8 mouse cellular contexts compared by ENCODE assay signal in the genomic region with DNA sequence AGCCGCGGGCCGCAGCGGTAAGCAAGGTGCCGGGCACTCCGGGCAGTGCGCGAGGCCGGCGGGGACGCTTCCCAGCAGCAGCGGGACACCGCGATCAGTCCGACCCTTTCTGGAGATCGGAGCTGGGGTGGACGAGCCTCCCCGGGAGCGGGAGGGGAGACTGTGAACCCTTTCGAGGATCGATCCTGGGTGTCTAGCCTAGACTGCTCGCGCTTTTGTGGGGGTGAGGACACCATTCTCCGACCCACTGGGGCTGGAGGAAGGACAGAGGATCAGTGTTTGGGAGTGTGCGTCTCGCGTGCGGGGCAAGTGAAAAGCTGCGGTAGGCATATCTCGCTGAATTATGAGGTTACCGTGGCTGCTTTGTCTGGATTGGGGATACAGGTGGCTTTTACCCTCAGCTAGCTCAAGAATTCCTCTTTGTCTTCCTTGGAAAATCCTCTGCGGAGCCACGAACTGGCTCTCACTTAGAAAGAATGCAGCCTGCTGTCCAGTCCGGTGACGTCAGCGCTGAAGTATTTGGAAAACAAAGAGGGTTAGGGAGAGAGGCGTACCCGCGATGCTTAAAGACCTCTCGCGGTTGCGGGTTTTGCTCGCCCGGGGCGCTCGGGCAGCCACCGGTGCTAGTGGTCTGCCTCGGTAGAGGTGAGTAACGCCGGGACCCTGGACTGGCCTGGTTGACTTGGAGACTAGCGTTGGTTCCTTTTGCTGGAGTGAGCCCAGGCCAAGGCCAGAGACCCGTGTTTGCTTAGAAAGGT. TPM values are rescaled to one million over a fixed set of nuclear protein-coding genes. Genes with fewer than 3 reads are reported as not detected.
DNase-seq lines count a peak whose midpoint lies in the region; ATAC-seq lines count a peak whose summit lies in the region.

No protein-coding gene starts in this region.

- H3K79me2 ChIP-seq in macrophage (ENCODE audit: inconsistent target): no peaks in the 10 kb centered on the region

- DNase-seq in ZHBTc4 (ENCODE audit: low read depth, low spot score): peak; percentile 97
- DNase-seq in gastrocnemius, postnatal 14 days: peak; percentile 85
- DNase-seq in induced T-regulatory cell, adult 2 months (ENCODE audit: low read depth): peak; percentile 10
- peak; percentile 51 to 58 for DNase-seq in left cerebral cortex, adult 8-10 months (ENCODE audit: low spot score in 2 of 2)
- DNase-seq in right cerebral cortex, postnatal 14 days: peak; percentile 63
- DNase-seq in thymus, postnatal 10 days (ENCODE audit: low spot score in 2 of 2): no peak

- WGBS in macrophage (ENCODE audit: missing documents): 1% methylated on average over 52 of the region's 52 CpGs

- ATAC-seq in common myeloid progenitor, adult 5-6 weeks (replicated peaks; ENCODE audit: low read depth, poor library complexity, severe bottlenecking): peak; percentile 19

- no peak overlapping the region for H3K27ac ChIP-seq in macrophage

- H3K4me3 ChIP-seq in macrophage (ENCODE audit: inconsistent target): peak overlapping the region; percentile 2; the same call in 1 of the 2 replicates

- intact Hi-C loops in gastrocnemius, postnatal 14 days (cut with DNase I; ENCODE audit: low total_unique reads): loop anchor here (10.0 kb wide), 1 partner anchor 147 kb away; no protein-coding TSS in a partner anchor

- no peaks in the 10 kb centered on the region for H3K36me3 ChIP-seq in macrophage (ENCODE audit: inconsistent target)

RNA-seq across cellular contexts. Expression of a gene that starts 1.6 kb away (rescaled TPM):
- 0.09 and 1.4 TPM in 2 replicates for total RNA-seq in common myeloid progenitor, adult 5-6 weeks (2017)
- total RNA-seq in gastrocnemius, postnatal 14 days (2021): 10 to 100 TPM; 19.4 to 25.0 TPM
- total RNA-seq in left cerebral cortex, adult 8-10 months (2022): 10 to 100 TPM; 16.5 to 25.1 (median 18.6) TPM
- 10 to 100 TPM in 1 of 26 experiments, 1 to 10 TPM in 6, under 1 TPM in 4, not detected in 15; 0.24 to 11.7 (median 1.1) TPM for total RNA-seq in macrophage (2018; cell fraction: chromatin; rRNA removed)
- 1 to 10 TPM in 3 of 26 experiments, under 1 TPM in 23; 0.08 to 1.8 (median 0.36) TPM for total RNA-seq in macrophage (2018; cell fraction: cytosol; rRNA removed)
- 1 to 10 TPM in 8 of 26 experiments, under 1 TPM in 14, not detected in 4; 0.28 to 3.4 (median 0.82) TPM for total RNA-seq in macrophage (2018; cell fraction: nucleus; rRNA removed)
- 0.19 to 0.35 TPM (median 0.22 TPM) in 3 replicates for polyA plus RNA-seq in macrophage (2018)

Comparison
In these comparisons a context has a peak if more than half of its experiments do, and no peak if none do; other contexts are left out.
1. DNase-seq: peak in ZHBTc4 (single experiment), gastrocnemius, postnatal 14 days (single experiment), induced T-regulatory cell, adult 2 months (single experiment), left cerebral cortex, adult 8-10 months (2 of 2) and right cerebral cortex, postnatal 14 days (single experiment); none in thymus, postnatal 10 days (0 of 2).